Mouse (Mus musculus) frontal cortex, adult 2 months (tissue): ENCODE data around the gene Vmn2r89. TPM values are rescaled to one million over a fixed set of nuclear protein-coding genes. Genes with fewer than 3 reads are reported as not detected.
"Not testable (repeated sequence)": the region's sequence is repeated elsewhere in the genome, so short reads cannot be mapped to it uniquely, and the experiment has no call there.

ENCODE experiments used
- DNase-seq, 2 experiments: peaks; one replicate each; pipeline ENCODE4 v3.0.0; 2022; ENCODE audit warnings: low spot score in 1 of 2; ENCODE audit errors: extremely low spot score in 1 of 2
- polyA plus RNA-seq: library from polyadenylated mRNA; depleted of rRNA; stranded (reverse); fragments of >200 nt; gene quantifications from 2 replicates; pipeline ENCODE4 v1.2.3, GENCODE M21; 2012; rRNA removed

Vmn2r89 gene
- polyA plus RNA-seq = not detected in 2 replicates

- not testable (repeated sequence) for DNase-seq
Observed at GRCm38 (mm10) chr14:51451557-51451956, at the start of gene Vmn2r89. TSS of gene Vmn2r89 (plus strand) at chr14:51451857.

DNA sequence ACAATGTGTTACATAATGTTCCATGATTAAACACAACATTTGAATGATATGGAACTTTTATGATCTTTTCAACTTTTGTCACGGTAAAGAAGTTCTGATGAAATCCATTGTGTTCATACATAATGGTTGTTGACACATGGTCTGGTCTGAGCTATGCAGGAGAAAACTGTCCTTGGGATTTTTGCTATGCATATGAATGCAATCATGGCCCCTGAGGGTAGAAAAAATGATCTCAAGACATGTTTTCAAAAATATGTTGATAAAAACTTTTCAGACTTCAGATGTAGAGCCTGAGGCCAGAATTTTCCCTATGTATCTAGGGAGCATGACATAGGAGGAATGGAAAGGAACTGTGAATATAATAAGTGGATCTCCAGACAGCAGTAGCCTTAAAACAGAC is 41.1 kb upstream of the Vmn2r89 start, which contains the start of gene Vmn2r88:
Gene Vmn2r88, plus strand, starts transcription at position 301 of the 400 bp plus-strand sequence.
- no peak for DNase-seq

DNA sequence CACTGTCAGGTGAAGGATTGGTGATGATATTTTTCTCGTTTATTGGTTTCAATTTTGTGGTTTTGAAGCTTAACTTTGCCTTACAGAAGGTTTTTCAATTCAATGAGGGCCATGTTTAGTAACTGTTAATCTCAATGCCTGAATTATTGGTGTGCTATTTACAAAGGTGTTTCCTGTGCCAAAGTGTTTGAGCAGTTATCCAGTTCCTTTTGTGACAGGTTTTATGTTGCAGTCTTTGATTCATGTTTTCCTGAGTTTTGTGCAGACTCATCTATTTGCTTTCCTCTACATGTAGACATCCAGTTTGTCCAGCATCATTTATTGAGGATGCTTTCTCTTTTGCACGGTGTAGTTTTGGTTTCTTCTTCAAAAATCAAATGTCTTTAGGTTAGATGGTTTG is 27.8 kb upstream of the Vmn2r89 start:
- DNase-seq = no peak

DNA sequence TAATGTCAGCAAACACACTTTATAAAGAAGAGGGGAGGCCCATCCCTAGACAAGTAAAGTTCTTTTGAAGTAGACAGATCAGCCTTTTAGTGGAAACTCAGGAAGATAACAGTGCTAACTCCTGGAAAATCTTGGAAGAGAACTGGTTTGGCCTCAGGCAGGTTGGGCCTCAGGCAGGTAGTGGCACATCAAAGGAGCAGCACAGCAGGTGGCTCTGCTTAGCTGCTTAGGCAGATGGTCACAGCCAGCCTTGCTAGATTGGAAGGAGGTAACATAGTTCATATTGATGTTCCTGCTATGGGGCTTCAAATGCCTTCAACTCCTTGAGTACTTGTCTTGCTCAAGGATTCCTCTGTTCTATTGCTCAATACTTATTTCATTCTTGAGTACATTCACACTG is 21.5 kb upstream of the Vmn2r89 start:
- not testable (repeated sequence) for DNase-seq

- no peak for DNase-seq
Observed at GRCm38 (mm10) chr14:51434546-51434945, 17.1 kb upstream of the Vmn2r89 start.

DNA sequence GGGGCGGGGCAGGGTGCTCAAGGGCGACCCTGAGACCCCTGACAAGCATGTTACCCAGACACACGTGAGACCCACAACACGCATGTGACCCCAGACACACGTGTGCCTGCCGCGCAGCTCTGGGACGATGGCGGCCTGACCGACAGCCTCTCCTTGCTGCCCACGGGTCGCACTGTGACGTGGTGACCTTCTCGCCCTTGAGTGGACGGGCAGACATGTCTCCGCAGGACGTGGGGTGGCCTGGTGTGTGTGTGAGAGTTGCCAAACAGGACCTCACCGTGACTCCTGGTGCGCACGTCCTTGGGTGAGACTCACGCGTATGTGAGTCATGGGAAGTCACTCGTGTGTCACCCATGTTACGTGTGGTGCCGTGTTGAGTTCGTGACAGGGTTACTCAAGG is 16.6 kb upstream of the Vmn2r89 start:
- DNase-seq = no peak

DNA sequence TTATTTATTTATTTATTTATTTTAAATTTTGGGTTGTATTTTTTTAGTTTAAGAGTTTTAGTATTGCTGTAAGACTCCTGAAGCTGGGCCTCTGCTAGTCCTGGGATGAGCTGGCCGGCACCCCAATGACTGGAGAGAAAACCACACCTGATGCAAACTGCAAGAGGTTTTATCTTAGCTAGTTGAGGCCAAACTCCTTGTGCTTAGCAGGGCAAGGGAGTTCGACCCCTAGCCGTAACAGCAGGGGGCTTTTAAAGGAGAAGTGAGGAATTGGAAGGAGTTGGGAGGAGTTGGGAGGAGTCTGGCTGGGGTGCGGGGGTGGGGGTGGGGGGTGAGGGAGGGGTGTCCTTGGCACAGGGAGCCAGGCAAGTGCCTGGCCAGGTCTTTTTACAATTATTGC is 12.7 kb upstream of the Vmn2r89 start:
- DNase-seq = no peak

- not testable (repeated sequence) for DNase-seq
Observed at GRCm38 (mm10) chr14:51480278-51480677, 28.6 kb downstream of the Vmn2r89 start.

GRCm38 (mm10) chr14:51481332-51482015 is 29.8 kb downstream of the Vmn2r89 start:
- not testable (repeated sequence) for DNase-seq

DNA sequence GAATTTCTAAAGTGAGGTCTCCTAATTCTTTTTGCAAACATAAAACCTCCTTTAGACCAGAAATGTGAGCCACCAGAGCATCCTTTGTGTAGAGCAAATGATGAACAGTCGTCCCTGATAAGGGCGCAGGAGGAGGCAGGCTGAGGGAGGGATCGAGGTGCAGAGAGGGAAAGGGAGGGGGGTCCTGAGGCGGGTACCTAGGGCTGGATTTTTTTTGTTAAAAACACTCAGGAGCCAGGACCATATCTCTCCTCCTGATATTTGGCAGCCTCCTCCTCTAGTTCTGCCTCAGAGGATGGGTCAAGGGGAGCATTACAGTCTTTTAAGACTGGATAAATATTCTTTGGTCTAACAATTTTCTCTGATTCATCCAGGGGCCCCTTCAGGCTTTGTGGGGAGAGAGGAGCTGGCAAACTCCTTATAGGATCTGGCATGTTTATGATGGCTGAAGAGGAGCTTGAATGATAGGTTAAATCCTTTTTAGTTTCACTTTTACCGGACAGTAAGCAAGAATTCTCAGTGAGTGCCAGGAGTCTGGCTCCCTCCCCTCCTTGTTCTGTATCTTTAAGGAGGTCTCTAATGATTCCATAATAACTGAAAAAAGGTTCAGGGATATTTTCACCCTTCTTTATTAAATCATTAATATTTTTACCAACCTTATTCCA is 30.5 kb downstream of the Vmn2r89 start:
- no peak for DNase-seq

DNA sequence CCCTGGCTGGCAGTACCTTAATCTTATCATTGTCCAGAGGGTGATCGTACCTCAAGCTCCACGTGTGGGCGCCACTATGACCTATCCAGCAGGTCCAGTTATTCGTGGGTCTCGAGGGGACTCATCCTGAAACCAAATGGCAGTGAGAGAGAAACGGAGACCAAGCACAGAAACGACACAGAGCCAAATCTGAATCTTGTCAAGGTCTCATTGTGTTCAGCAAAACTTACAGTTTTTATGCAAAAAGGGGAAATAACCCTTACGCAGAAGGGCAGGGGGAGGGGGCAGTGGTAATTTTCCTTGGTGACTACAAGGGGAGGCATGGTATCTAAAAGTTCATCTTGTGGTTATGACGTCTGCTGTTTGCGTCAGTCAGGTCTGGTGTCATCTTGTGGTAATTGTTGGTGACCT is 31.3 kb downstream of the Vmn2r89 start:
- DNase-seq = not testable (repeated sequence)

DNA sequence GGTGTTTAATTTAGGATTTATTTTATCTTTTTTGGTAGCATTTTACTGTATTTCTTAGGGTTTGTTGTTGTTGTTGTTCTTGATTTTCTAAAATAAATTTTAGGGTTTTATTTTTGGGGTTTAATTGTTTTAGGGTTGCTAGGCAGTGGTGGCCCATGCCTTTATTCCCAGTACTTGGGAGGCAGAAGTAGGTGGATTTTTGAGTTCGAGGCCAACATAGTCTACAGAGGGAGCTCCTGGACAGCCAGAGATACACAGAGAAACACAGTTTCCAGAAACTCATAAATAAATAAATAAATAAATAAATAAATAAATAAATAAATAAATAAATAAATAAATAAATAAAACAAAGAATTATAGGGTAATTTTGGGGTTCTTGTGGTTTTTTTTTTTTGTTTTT is 32.0 kb downstream of the Vmn2r89 start:
- no peak for DNase-seq

DNA sequence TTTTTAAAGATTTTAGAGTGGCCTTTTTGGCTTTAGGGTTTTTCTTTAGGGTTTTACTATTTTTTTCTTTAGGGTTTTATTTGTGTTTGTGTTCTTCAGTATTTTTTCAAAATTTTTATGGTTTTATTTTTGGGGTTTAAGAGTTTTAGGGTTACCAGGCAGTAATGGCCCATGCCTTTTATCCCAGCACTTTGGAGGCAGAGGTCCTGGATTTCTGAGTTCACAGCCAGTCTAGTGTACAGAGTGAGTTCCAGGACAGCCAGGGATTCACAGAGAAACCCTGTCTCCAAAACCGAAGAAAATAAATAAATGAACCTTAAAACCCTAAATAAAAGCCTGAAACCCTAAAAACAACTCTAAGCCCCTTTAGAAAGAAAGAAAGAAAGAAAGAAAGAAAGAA is 34.5 kb downstream of the Vmn2r89 start:
- DNase-seq = no peak

DNA sequence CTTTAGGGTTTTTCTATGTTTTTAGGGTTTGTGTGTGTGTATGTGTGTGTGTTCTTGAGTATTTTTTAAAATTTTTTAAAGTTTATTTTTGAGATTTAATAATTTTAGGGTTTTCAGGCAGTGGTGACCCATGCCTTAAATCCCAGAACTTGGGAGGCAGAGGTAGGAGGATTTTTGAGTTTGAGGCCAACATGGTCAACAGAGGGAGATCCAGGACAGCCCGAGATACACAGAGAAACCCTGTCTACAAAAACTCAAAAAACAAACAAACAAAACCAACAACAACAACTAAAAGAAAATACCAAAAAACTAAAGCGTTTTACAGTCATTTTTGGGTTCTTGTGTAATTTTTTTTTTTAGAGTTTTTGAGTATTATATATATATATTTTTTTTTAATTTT is 44.1 kb downstream of the Vmn2r89 start:
- no peak for DNase-seq

DNA sequence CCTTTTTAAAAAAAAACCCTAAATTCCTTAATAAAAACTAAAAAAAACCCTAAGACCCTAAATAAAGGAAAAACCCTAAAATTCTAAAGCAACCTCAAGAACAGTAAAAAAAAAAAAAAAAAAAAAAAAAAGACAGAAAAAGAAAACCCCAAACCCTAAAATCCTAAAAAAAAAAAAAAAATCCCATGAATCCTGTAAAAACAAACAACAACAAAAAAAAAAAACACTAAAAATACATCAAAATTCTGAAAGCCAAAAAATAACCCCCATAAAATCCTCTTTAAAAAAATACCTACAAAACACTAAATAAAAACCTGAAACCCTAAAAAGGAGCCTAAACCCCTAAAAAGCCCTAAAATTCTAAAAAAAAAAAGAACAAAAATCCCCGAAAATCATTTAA is 45.3 kb downstream of the Vmn2r89 start:
- no peak for DNase-seq

GRCm38 (mm10) chr14:51497958-51498357 is 46.3 kb downstream of the Vmn2r89 start:
- DNase-seq = no peak

DNA sequence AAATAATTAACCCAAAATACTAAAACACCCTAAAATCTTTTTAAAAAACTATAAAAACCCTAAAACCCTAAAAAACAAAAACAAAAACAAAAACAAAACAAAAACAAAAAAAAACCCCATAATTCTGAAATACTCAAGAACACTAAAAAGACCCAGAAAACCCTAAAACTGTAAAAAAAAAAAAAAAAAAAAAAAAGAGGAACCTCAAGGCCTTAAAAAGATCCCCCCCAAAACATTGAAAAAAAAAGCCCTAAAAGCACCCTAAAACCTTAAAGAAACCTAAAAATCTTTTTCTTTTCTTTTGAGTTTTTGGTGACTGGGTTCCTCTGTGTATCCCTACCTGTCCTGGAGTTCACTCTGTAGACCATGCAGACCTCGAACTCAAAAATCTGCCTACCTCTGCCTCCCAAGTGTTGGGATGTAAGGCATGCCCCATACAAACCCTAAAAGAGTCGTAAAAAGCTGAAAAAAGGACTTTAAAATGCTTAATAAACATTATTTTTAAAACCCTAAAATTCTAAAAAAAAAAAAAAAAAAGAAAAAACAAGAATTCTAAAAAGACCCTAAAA is 48.1 kb downstream of the Vmn2r89 start:
- no peak for DNase-seq

DNA sequence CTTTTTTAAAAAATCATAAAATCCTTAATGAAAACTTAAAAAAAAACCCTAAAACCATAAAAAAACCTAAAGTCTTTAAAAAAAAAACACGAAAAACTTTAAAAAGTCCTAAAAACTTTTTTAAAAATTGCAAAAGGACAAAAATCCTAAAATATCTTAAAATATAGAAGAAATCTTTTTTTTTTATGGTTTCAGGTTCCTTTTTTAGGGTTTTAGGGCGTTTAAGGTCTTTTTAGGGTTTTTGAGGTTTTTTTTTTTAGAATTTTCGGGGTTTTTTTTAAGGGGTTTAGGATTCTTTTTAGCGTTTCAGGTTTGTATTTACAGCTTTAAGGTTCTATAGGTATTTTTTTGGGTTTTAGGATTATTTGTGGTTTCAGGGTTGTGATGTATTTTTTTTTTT is 48.8 kb downstream of the Vmn2r89 start:
- no peak for DNase-seq

- DNase-seq = no peak
Observed at GRCm38 (mm10) chr14:51507416-51507815, 55.8 kb downstream of the Vmn2r89 start.
